Mouse (Mus musculus): ENCODE measurements around the gene Rhod.

- TF ChIP-seq E2F4 (IDR thresholded peaks at IDR 0.05; ENCODE audit: borderline replicate concordance, low read depth, low read length), result no peak
- TF ChIP-seq CTCF (IDR thresholded peaks at IDR 0.05 in 2 of 3, conservative IDR thresholded peaks at IDR 0.05 in 1 of 3; ENCODE audit: control insufficient read depth in 1 of 3, insufficient read depth in 1 of 3, low read depth in 2 of 3, low read length in 3 of 3, poor library complexity in 1 of 3, severe bottlenecking in 1 of 3), result no peak
- TF ChIP-seq ZNF384 (IDR thresholded peaks at IDR 0.05; ENCODE audit: low read depth, low read length), result peak; percentile 66
- no peak for TF ChIP-seq GATA1 (IDR thresholded peaks at IDR 0.05; ENCODE audit: low read depth, low read length)
- peak; percentile 53 for TF ChIP-seq SIN3A (IDR thresholded peaks at IDR 0.05; ENCODE audit: low read length)
- TF ChIP-seq EP300 (IDR thresholded peaks at IDR 0.05; ENCODE audit: low read depth in 1 of 2, low read length in 2 of 2), result no peak
- TF ChIP-seq POLR2A (IDR thresholded peaks at IDR 0.05; ENCODE audit: control insufficient read depth in 1 of 2, insufficient read depth in 1 of 2, low read depth in 1 of 2, low read length in 2 of 2, poor library complexity in 1 of 2), result no peak
These were observed 40.6 kb downstream of the Rhod start for GRCm38 (mm10) chr19:4398630-4398948.

Measured in MEL (cell line).